In the genomic region with DNA sequence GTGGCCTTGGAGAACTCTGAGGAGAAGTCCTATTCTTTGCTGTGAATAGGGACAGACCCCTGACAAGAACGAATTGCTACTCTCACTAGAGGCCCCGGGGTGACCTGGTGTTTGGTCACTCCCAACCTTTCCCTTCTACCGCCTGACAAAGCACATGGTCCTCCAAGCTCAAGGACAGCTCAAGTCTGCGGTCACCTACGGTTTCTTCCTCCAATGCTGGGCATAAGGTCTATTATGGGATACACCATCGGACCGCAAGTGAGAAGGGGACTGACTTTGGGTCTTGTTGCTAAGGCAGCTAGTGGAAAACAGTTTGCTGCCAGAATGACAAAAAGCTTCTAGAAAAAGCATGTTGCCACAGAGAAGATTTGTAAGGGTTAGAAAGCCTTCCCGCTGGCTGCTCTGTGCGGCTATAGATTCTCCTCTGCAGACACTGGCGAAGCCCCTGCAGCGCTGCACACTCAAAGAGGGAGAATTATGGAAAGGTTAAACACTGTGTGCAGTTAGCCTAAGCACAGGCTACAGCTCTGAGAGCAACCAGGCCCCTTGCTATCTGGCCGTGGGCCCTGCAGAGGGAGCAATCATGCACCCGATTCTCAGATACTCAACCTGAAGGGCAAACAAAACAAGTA, we compare ENCODE assay signal across 17 mouse cellular contexts.
DNase-seq lines count a peak whose midpoint lies in the region; ATAC-seq and TF ChIP-seq lines count a peak whose summit lies in the region.
"Had no signal": no experiment of that assay in that cellular context is flagged by ENCODE, and none has a peak within 500 bp of the region (broad histone marks: within the 10 kb centered on the region; RNA-seq: fewer than 3 reads in every experiment).

No protein-coding gene starts in this region.

- H3K4me1 ChIP-seq in forebrain, embryonic 13.5 days: peaks cover 24% of the 10 kb centered on the region
- peaks cover 9% of the 10 kb centered on the region for H3K4me1 ChIP-seq in forebrain, embryonic 16.5 days (replicated peaks; ENCODE audit: control insufficient read depth, insufficient read depth, low read length)
- peaks cover 29% of the 10 kb centered on the region for H3K4me1 ChIP-seq in E14TG2a.4 (replicated peaks; ENCODE audit: low read depth, low read length)
- peaks cover 24% of the 10 kb centered on the region for H3K4me1 ChIP-seq in hindbrain, embryonic 14.5 days (replicated peaks; ENCODE audit: control insufficient read depth, insufficient read depth, low read length)
- peaks cover 15% of the 10 kb centered on the region; the same call in 1 of the 2 replicates for H3K4me1 ChIP-seq in midbrain, embryonic 14.5 days (ENCODE audit: control insufficient read depth, insufficient read depth, low read length)

- H3K36me3 ChIP-seq in forebrain, embryonic 13.5 days (ENCODE audit: poor library complexity, severe bottlenecking): no peaks in the 10 kb centered on the region
- H3K36me3 ChIP-seq in forebrain, embryonic 16.5 days (ENCODE audit: control insufficient read depth, insufficient read depth): no peaks in the 10 kb centered on the region
- H3K36me3 ChIP-seq in E14TG2a.4 (ENCODE audit: insufficient read depth, low read length): no peaks in the 10 kb centered on the region
- no peaks in the 10 kb centered on the region for H3K36me3 ChIP-seq in hindbrain, embryonic 14.5 days (replicated peaks; ENCODE audit: control insufficient read depth, insufficient read depth)
- no peaks in the 10 kb centered on the region for H3K36me3 ChIP-seq in midbrain, embryonic 14.5 days (ENCODE audit: control insufficient read depth, insufficient read depth, low read length)

- no peak overlapping the region for H3K4me3 ChIP-seq in forebrain, embryonic 13.5 days
- H3K4me3 ChIP-seq in forebrain, embryonic 16.5 days (replicated peaks; ENCODE audit: low read length): no peak overlapping the region
- no peak overlapping the region for H3K4me3 ChIP-seq in E14TG2a.4 (replicated peaks; ENCODE audit: low read length)
- H3K4me3 ChIP-seq in hindbrain, embryonic 14.5 days (replicated peaks; ENCODE audit: low read length): no peak overlapping the region
- H3K4me3 ChIP-seq in midbrain, embryonic 14.5 days (replicated peaks; ENCODE audit: low read depth, low read length): no peak overlapping the region
- H3K4me3 ChIP-seq: heart, adult 2 months had no signal

- peak overlapping the region; percentile 7 for H3K27ac ChIP-seq in forebrain, embryonic 13.5 days
- no peak overlapping the region for H3K27ac ChIP-seq in forebrain, embryonic 16.5 days (ENCODE audit: low read length)
- peak overlapping the region; percentile 53; the same call in 1 of the 2 replicates for H3K27ac ChIP-seq in hindbrain, embryonic 14.5 days
- H3K27ac ChIP-seq in midbrain, embryonic 14.5 days (replicated peaks; ENCODE audit: low read depth, low read length): peak overlapping the region; percentile 56; the same call in 1 of the 2 replicates
- H3K27ac ChIP-seq: heart, adult 2 months; macrophage had no signal

- no peak for DNase-seq in hindbrain, embryonic 14.5 days (ENCODE audit: low spot score)
- DNase-seq in midbrain, embryonic 14.5 days: peak; percentile 41
- DNase-seq in right cerebral cortex, postnatal 10 days (ENCODE audit: low spot score in 2 of 2): no peak
- no peak for DNase-seq in left cerebral cortex, postnatal 36 days (ENCODE audit: low spot score in 2 of 2)
- DNase-seq: adrenal gland, adult 2 months; cerebellum, postnatal 10 days; heart, adult 2 months; kidney, postnatal 14 days; lung, embryonic 14.5 days; thymus, adult 2 months had no signal

- TF ChIP-seq CTCF in E14TG2a.4 (conservative IDR thresholded peaks at IDR 0.05; ENCODE audit: low read length): 0 out of 2 replicates have a peak, but pooled peaks have one; percentile 4

- H3K9me3 ChIP-seq in forebrain, embryonic 13.5 days (replicated peaks): no peaks in the 10 kb centered on the region
- no peaks in the 10 kb centered on the region for H3K9me3 ChIP-seq in forebrain, embryonic 16.5 days (ENCODE audit: control insufficient read depth, low read length)
- H3K9me3 ChIP-seq in E14TG2a.4 (ENCODE audit: low read length): no peaks in the 10 kb centered on the region
- no peaks in the 10 kb centered on the region for H3K9me3 ChIP-seq in hindbrain, embryonic 14.5 days (ENCODE audit: control insufficient read depth, low read length)
- no peaks in the 10 kb centered on the region for H3K9me3 ChIP-seq in midbrain, embryonic 14.5 days (ENCODE audit: control insufficient read depth, low read length)

- no peak overlapping the region for H3K9ac ChIP-seq in forebrain, embryonic 13.5 days
- H3K9ac ChIP-seq in forebrain, embryonic 16.5 days (replicated peaks; ENCODE audit: low read depth, low read length): no peak overlapping the region
- no peak overlapping the region for H3K9ac ChIP-seq in hindbrain, embryonic 14.5 days
- no peak overlapping the region for H3K9ac ChIP-seq in midbrain, embryonic 14.5 days (replicated peaks; ENCODE audit: low read length)
- H3K9ac ChIP-seq: lung, embryonic 14.5 days had no signal

- no peak overlapping the region for H3K4me2 ChIP-seq in forebrain, embryonic 13.5 days
- H3K4me2 ChIP-seq in forebrain, embryonic 16.5 days (ENCODE audit: low read length): no peak overlapping the region
- H3K4me2 ChIP-seq in hindbrain, embryonic 14.5 days (replicated peaks): no peak overlapping the region
- H3K4me2 ChIP-seq in midbrain, embryonic 14.5 days (ENCODE audit: low read length): no peak overlapping the region
- H3K4me2 ChIP-seq: lung, embryonic 14.5 days had no signal

- intact Hi-C loops in left cerebral cortex, postnatal 36 days (cut with DNase I): no loop called here

- no peak for ATAC-seq in forebrain, embryonic 13.5 days
- ATAC-seq in forebrain, embryonic 16.5 days: no peak
- ATAC-seq in hindbrain, embryonic 14.5 days (ENCODE audit: low FRiP score): peak; percentile 57; the same call in 1 of the 2 replicates
- no peak for ATAC-seq in midbrain, embryonic 14.5 days (ENCODE audit: low FRiP score, low TSS enrichment)
- no peak for ATAC-seq in megakaryocyte-erythroid progenitor cell, adult 5-6 weeks (replicated peaks; ENCODE audit: low FRiP score, low TSS enrichment, poor library complexity, severe bottlenecking)
- ATAC-seq: inflammation-experienced regulatory T-cells, adult 6 months; Patski had no signal

- 68% methylated on average over 13 of the region's 13 CpGs for WGBS in forebrain, embryonic 13.5 days
- WGBS in forebrain, embryonic 16.5 days: 70% methylated on average over 13 of the region's 13 CpGs
- 56% methylated on average over 13 of the region's 13 CpGs for WGBS in hindbrain, embryonic 14.5 days
- 73% methylated on average over 13 of the region's 13 CpGs for WGBS in midbrain, embryonic 14.5 days

- H3K27me3 ChIP-seq in forebrain, embryonic 13.5 days: no peaks in the 10 kb centered on the region
- no peaks in the 10 kb centered on the region for H3K27me3 ChIP-seq in forebrain, embryonic 16.5 days (replicated peaks; ENCODE audit: control insufficient read depth, insufficient read depth, low read length)
- H3K27me3 ChIP-seq in E14TG2a.4 (ENCODE audit: insufficient read depth, low read length): no peaks in the 10 kb centered on the region
- no peaks in the 10 kb centered on the region for H3K27me3 ChIP-seq in hindbrain, embryonic 14.5 days (ENCODE audit: control insufficient read depth, insufficient read depth, low read length)
- H3K27me3 ChIP-seq in midbrain, embryonic 14.5 days (ENCODE audit: control insufficient read depth, insufficient read depth, low read length): no peaks in the 10 kb centered on the region
- H3K27me3 ChIP-seq: Patski had no signal
